Comparison of ENCODE assay signal across 15 mouse cellular contexts in the genomic region with DNA sequence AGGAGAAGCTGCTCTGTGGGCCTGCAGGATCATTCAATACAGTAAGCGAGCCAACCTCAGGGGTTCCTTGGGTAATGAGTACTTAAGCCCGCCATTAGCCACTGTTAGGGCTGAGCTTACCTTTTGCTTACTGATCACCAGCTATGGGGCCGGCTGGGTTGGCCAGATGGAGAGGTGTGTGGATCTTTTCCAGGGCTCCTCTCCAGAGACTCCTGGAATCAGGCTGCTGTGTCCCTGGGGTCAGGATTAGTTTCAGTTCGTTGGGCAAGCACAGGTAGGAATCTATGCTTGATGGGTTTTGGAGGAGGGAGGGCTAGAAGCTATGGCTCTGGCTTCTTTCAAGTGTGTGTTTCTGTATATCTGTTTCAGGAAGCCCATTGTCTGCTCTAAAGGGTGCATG.
"Had no signal": no experiment of that assay in that cellular context is flagged by ENCODE, and none has a peak within 500 bp of the region (broad histone marks: within the 10 kb centered on the region; RNA-seq: fewer than 3 reads in every experiment).

No protein-coding gene starts in this region.

- DNase-seq: lung, adult 18-20 months; lung, embryonic 14.5 days; lung, postnatal 10 days; lung, postnatal 4 days; right cerebral cortex, postnatal 14 days; thymus, adult 2 months; thymus, postnatal 25 days; thymus, postnatal 4 days had no signal

- ATAC-seq: midbrain, embryonic 13.5 days; midbrain, embryonic 15.5 days had no signal

- H3K27ac ChIP-seq: liver, embryonic 15.5 days; midbrain, embryonic 13.5 days; midbrain, embryonic 15.5 days; neural tube, embryonic 12.5 days; stomach, embryonic 15.5 days; stomach, postnatal 0 days had no signal

- H3K9me3 ChIP-seq: liver, embryonic 15.5 days; midbrain, embryonic 13.5 days; midbrain, embryonic 15.5 days; neural tube, embryonic 12.5 days; stomach, embryonic 15.5 days had no signal

- H3K4me1 ChIP-seq: liver, embryonic 15.5 days; midbrain, embryonic 13.5 days; midbrain, embryonic 15.5 days; neural tube, embryonic 12.5 days; stomach, embryonic 15.5 days had no signal

- H3K4me3 ChIP-seq: liver, embryonic 15.5 days; midbrain, embryonic 13.5 days; midbrain, embryonic 15.5 days; neural tube, embryonic 12.5 days; stomach, embryonic 15.5 days had no signal

- H3K9ac ChIP-seq: liver, embryonic 15.5 days; lung, embryonic 14.5 days; midbrain, embryonic 13.5 days; midbrain, embryonic 15.5 days; neural tube, embryonic 12.5 days; stomach, embryonic 15.5 days had no signal

- H3K27me3 ChIP-seq: liver, embryonic 15.5 days; midbrain, embryonic 13.5 days; midbrain, embryonic 15.5 days; neural tube, embryonic 12.5 days; stomach, embryonic 15.5 days had no signal

- H3K4me2 ChIP-seq: liver, embryonic 15.5 days; lung, embryonic 14.5 days; midbrain, embryonic 11.5 days; midbrain, embryonic 13.5 days; midbrain, embryonic 15.5 days; neural tube, embryonic 12.5 days; stomach, embryonic 15.5 days had no signal

- H3K36me3 ChIP-seq: liver, embryonic 15.5 days; midbrain, embryonic 13.5 days; midbrain, embryonic 15.5 days; neural tube, embryonic 12.5 days; stomach, embryonic 15.5 days had no signal
